Mouse (Mus musculus): ENCODE results near the gene Cenpb. TPM values are rescaled to one million over a fixed set of nuclear protein-coding genes. Genes with fewer than 3 reads are reported as not detected.

Cenpb gene
- polyA plus RNA-seq, 1 experiment from 2014 or later, result 6.9 TPM

DNA sequence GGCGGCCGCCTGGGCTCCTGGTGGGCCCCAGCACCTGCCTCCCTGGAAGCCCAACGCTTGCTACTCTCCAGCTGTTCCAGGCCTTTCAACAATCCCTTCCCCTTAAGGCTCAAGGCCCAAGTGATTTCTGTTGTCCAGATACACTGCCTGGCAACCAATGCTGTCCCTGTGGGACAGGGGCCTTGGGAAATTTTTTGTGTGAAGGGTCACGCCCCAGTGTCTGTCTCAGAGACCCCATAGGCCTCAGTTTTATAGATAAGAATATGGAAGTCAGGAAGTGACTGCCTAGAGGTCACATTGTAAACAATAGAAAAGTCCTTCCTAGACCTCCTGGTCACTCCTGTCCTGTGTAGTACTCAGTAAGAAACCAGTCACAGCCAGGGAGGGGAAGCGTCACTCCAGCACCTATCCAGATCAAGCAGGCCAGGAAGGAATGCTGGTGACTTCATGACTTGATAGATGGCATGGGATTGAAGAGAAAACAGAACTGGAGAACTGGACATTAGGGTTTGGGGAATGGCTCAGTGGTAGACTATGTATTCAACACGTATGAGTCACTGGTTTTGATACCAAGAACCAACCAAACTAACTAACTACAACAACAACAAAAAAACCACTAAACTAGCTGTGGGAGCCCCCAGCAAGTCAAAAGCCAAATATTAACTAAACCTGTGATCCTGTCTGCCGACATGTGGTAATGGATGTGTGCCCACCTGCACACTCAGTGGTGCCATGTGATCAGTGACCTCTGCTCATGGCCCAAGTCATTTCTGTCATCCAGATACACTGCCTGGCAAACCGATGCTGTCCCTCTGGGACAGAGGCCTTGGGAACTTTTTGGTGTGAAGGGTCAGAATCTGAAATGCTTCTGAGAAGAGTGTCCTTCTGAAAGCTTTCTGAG is 31.3 kb downstream of the Cenpb start:
- no peaks in the 10 kb centered on the region for H3K27me3 ChIP-seq (ENCODE audit: control insufficient read depth, insufficient read depth, low read length)
- H3K4me2 ChIP-seq (replicated peaks; ENCODE audit: low read depth, low read length), result no peak overlapping the region
- 85% methylated on average over 8 of the region's 8 CpGs for WGBS
- H3K36me3 ChIP-seq (ENCODE audit: control insufficient read depth, insufficient read depth, low read length), result peaks cover 81% of the 10 kb centered on the region
- ATAC-seq (ENCODE audit: low FRiP score, low TSS enrichment), result no peak
- no peaks in the 10 kb centered on the region for H3K4me1 ChIP-seq (ENCODE audit: control insufficient read depth, insufficient read depth, low read length)
- H3K9ac ChIP-seq (ENCODE audit: low read depth, low read length), result no peak overlapping the region
- H3K4me3 ChIP-seq (ENCODE audit: low read length), result no peak overlapping the region
- no peaks in the 10 kb centered on the region for H3K9me3 ChIP-seq (ENCODE audit: control insufficient read depth, low read length)
- no peak overlapping the region for H3K27ac ChIP-seq (ENCODE audit: low read depth, low read length)

DNA sequence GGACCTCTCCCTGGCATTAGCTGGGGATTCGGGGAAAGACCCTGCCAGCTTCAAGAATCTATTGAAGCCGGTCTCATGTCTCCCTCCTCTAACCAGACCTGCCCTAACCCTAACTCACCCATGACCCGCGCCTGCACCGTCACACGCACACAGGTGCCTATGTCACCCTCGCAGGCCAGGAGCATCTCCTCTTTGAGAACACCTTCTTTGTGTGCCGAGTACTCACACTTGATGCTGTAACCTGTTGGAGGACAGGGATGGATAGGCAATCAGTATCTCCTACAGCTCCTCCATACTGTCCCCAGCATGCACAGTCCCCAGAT is 32.9 kb downstream of the Cenpb start:
- no peak for ATAC-seq (ENCODE audit: low FRiP score, low TSS enrichment)
- 94% methylated on average over 8 of the region's 8 CpGs for WGBS
- peaks cover 78% of the 10 kb centered on the region for H3K36me3 ChIP-seq (ENCODE audit: control insufficient read depth, insufficient read depth, low read length)

DNA sequence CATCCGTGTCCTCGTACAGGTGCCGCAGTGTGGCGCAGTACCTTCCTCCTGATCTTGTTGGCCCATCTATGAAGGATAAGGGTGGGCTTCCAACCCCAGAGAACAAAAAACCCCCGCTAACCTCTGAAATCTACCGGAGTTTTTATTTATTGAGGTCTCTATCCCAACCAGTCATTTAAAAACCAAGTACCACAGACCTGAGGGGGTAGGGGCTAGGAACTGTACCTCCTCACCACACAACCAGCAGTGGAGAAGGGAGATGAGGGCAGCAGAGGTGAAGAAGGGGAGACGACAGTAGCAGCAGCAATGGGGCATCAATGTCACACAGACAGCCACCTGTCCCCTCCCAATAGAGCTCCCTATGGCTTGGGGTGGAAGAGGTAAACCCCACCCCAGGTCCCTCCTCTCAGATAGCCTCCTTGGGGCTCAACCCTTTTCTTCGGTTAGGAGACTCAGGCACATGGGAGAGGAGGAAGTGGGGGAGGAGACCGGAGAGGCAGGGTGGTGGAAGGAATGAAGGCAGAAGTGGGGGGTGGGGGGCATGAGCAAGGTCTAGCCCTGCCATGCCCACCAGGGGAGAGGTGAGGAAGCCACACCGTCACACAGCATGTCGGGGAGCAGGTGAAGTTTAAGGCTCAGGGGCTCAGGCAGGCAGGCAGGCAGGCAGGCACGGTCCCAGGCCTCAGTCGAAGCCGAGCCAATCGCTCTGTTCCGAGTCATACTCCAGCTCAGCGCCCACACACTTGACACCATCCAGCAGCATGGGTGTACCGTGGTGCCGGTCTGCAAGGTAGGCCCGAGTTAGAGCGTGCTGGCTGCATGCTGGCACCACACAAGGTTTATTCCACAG is 33.4 kb downstream of the Cenpb start:
- Histone ChIP-seq H3K4me3 (ENCODE audit: low read length) (no peak overlapping the region), H3K27ac (ENCODE audit: low read depth, low read length) (no peak overlapping the region), H3K27me3 (ENCODE audit: control insufficient read depth, insufficient read depth, low read length) (no peaks in the 10 kb centered on the region), H3K4me1 (ENCODE audit: control insufficient read depth, insufficient read depth, low read length) (peaks cover 14% of the 10 kb centered on the region), H3K4me2 (replicated peaks; ENCODE audit: low read depth, low read length) (no peak overlapping the region), H3K36me3 (ENCODE audit: control insufficient read depth, insufficient read depth, low read length) (peaks cover 77% of the 10 kb centered on the region), H3K9me3 (ENCODE audit: control insufficient read depth, low read length) (no peaks in the 10 kb centered on the region), H3K9ac (ENCODE audit: low read depth, low read length) (no peak overlapping the region)
- no peak for ATAC-seq (ENCODE audit: low FRiP score, low TSS enrichment)
- 83% methylated on average over 21 of the region's 21 CpGs for WGBS

More for the DNA sequence above, 32.9 kb downstream of the Cenpb start:
- H3K9ac ChIP-seq (ENCODE audit: low read depth, low read length), result no peak overlapping the region
- no peak overlapping the region for H3K4me3 ChIP-seq (ENCODE audit: low read length)
- no peaks in the 10 kb centered on the region for H3K27me3 ChIP-seq (ENCODE audit: control insufficient read depth, insufficient read depth, low read length)
- peaks cover 8% of the 10 kb centered on the region for H3K4me1 ChIP-seq (ENCODE audit: control insufficient read depth, insufficient read depth, low read length)
- H3K27ac ChIP-seq (ENCODE audit: low read depth, low read length), result no peak overlapping the region
- H3K9me3 ChIP-seq (ENCODE audit: control insufficient read depth, low read length), result no peaks in the 10 kb centered on the region
- no peak overlapping the region for H3K4me2 ChIP-seq (replicated peaks; ENCODE audit: low read depth, low read length)

GRCm38 (mm10) chr2:131145536-131145935 is 34.3 kb downstream of the Cenpb start:
- ATAC-seq (ENCODE audit: low FRiP score, low TSS enrichment), result no peak
- peaks cover 74% of the 10 kb centered on the region for H3K36me3 ChIP-seq (ENCODE audit: control insufficient read depth, insufficient read depth, low read length)
- 67% methylated on average over 2 of the region's 2 CpGs for WGBS
- H3K9ac ChIP-seq (ENCODE audit: low read depth, low read length), result no peak overlapping the region
- no peaks in the 10 kb centered on the region for H3K9me3 ChIP-seq (ENCODE audit: control insufficient read depth, low read length)
- no peaks in the 10 kb centered on the region for H3K27me3 ChIP-seq (ENCODE audit: control insufficient read depth, insufficient read depth, low read length)
- H3K4me3 ChIP-seq (ENCODE audit: low read length), result no peak overlapping the region
- no peak overlapping the region for H3K4me2 ChIP-seq (replicated peaks; ENCODE audit: low read depth, low read length)
- peaks cover 17% of the 10 kb centered on the region for H3K4me1 ChIP-seq (ENCODE audit: control insufficient read depth, insufficient read depth, low read length)
- no peak overlapping the region for H3K27ac ChIP-seq (ENCODE audit: low read depth, low read length)

DNA sequence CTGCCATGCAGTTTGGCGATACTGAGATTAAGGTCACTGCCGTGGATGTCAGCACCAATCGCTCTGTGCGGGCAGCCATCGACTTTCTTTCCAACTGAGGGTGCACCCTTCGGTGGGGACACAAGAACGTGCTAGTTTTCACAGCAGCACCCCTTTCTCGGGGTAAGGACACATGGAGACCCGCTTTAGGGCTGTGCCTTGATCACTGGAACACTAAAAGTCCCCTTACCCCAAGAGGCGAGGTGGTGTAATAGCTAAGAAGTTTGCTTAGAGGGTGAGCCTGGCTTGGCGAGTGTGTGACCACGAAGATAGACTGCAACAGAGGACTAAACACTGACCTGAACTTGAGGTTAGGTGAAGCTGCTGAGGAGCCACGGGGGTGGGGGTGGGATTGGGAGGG is 34.7 kb downstream of the Cenpb start:
- Histone ChIP-seq H3K4me3 (ENCODE audit: low read length) (no peak overlapping the region), H3K9ac (ENCODE audit: low read depth, low read length) (no peak overlapping the region), H3K27ac (ENCODE audit: low read depth, low read length) (no peak overlapping the region), H3K9me3 (ENCODE audit: control insufficient read depth, low read length) (no peaks in the 10 kb centered on the region), H3K27me3 (ENCODE audit: control insufficient read depth, insufficient read depth, low read length) (no peaks in the 10 kb centered on the region), H3K36me3 (ENCODE audit: control insufficient read depth, insufficient read depth, low read length) (peaks cover 70% of the 10 kb centered on the region), H3K4me2 (replicated peaks; ENCODE audit: low read depth, low read length) (no peak overlapping the region), H3K4me1 (ENCODE audit: control insufficient read depth, insufficient read depth, low read length) (peaks cover 17% of the 10 kb centered on the region)
- WGBS, result 62% methylated on average over 13 of the region's 13 CpGs
- no peak for ATAC-seq (ENCODE audit: low FRiP score, low TSS enrichment)

GRCm38 (mm10) chr2:131143007-131143780 is 36.7 kb downstream of the Cenpb start:
- H3K9ac ChIP-seq (ENCODE audit: low read depth, low read length), result no peak overlapping the region
- WGBS, result 68% methylated on average over 22 of the region's 22 CpGs
- ATAC-seq (ENCODE audit: low FRiP score, low TSS enrichment), result no peak

DNA sequence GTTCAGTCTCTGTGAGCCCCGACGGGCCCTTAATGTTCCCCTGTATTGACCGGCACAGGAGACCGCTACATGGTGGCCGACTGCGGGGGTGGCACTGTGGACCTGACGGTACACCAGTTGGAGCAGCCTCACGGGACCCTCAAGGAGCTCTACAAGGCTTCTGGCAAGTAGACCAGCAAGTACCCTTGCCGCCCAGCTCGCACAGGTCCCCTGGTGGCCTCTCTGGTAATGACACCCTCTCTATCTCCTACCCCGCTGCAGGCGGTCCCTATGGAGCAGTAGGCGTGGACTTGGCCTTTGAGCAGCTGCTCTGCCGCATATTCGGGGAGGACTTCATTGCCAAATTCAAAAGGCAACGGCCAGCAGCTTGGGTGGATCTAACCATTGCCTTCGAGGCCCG is 37.3 kb downstream of the Cenpb start:
- no peak overlapping the region for H3K4me3 ChIP-seq (ENCODE audit: low read length)
- H3K4me1 ChIP-seq (ENCODE audit: control insufficient read depth, insufficient read depth, low read length), result peaks cover 17% of the 10 kb centered on the region
- no peak overlapping the region for H3K9ac ChIP-seq (ENCODE audit: low read depth, low read length)
- no peaks in the 10 kb centered on the region for H3K27me3 ChIP-seq (ENCODE audit: control insufficient read depth, insufficient read depth, low read length)
- no peaks in the 10 kb centered on the region for H3K9me3 ChIP-seq (ENCODE audit: control insufficient read depth, low read length)
- peaks cover 59% of the 10 kb centered on the region for H3K36me3 ChIP-seq (ENCODE audit: control insufficient read depth, insufficient read depth, low read length)
- H3K27ac ChIP-seq (ENCODE audit: low read depth, low read length), result no peak overlapping the region
- ATAC-seq (ENCODE audit: low FRiP score, low TSS enrichment), result peak; percentile 81
- H3K4me2 ChIP-seq (replicated peaks; ENCODE audit: low read depth, low read length), result no peak overlapping the region
- 30% methylated on average over 18 of the region's 18 CpGs for WGBS

More at GRCm38 (mm10) chr2:131143007-131143780, 36.7 kb downstream of the Cenpb start:
- H3K4me1 ChIP-seq (ENCODE audit: control insufficient read depth, insufficient read depth, low read length), result peaks cover 17% of the 10 kb centered on the region
- H3K4me3 ChIP-seq (ENCODE audit: low read length), result no peak overlapping the region
- peaks cover 64% of the 10 kb centered on the region for H3K36me3 ChIP-seq (ENCODE audit: control insufficient read depth, insufficient read depth, low read length)
- H3K27ac ChIP-seq (ENCODE audit: low read depth, low read length), result no peak overlapping the region
- no peaks in the 10 kb centered on the region for H3K9me3 ChIP-seq (ENCODE audit: control insufficient read depth, low read length)
- no peak overlapping the region for H3K4me2 ChIP-seq (replicated peaks; ENCODE audit: low read depth, low read length)
- no peaks in the 10 kb centered on the region for H3K27me3 ChIP-seq (ENCODE audit: control insufficient read depth, insufficient read depth, low read length)

DNA sequence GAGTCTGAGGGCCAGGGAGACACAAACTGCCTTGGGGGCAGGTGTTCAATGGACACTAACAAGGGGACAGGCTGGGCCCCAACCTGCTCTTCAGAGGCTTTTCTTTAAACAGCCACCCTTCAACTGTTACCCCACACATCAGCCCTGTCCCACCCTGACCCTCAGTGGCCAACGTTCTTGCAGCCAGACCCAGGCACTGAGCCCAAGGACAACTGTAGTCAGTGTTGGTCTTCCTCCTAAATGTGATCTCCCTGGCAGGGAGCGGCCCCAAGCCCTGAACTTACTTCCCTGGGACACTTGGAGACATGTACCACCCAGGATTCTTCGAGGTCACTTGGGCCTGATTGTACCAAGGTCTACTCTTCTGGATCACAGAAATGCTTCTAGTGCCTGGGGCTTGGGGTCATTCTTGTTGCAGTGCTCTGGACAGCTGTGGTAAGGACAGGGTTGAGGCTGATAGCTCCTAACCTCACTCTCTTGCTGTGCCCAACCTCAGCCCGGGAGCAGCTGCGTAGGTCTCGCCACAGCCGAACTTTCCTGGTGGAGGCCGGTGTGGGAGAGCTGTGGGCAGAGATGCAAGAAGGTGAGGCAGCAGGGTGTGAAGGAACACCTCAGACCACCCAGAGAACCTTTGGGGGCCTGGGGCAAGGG is 38.4 kb downstream of the Cenpb start:
- H3K27ac ChIP-seq (ENCODE audit: low read depth, low read length), result no peak overlapping the region
- no peaks in the 10 kb centered on the region for H3K27me3 ChIP-seq (ENCODE audit: control insufficient read depth, insufficient read depth, low read length)
- H3K4me1 ChIP-seq (ENCODE audit: control insufficient read depth, insufficient read depth, low read length), result peaks cover 17% of the 10 kb centered on the region
- no peak overlapping the region for H3K4me2 ChIP-seq (replicated peaks; ENCODE audit: low read depth, low read length)
- ATAC-seq (ENCODE audit: low FRiP score, low TSS enrichment), result no peak
- H3K9me3 ChIP-seq (ENCODE audit: control insufficient read depth, low read length), result no peaks in the 10 kb centered on the region
- H3K9ac ChIP-seq (ENCODE audit: low read depth, low read length), result no peak overlapping the region
- H3K4me3 ChIP-seq (ENCODE audit: low read length), result no peak overlapping the region
- H3K36me3 ChIP-seq (ENCODE audit: control insufficient read depth, insufficient read depth, low read length), result peaks cover 51% of the 10 kb centered on the region
- 72% methylated on average over 8 of the region's 8 CpGs for WGBS
